12 mouse cellular contexts compared by ENCODE assay signal in genomic region chr7:71064446-71065391, GRCm38 (mm10).
DNase-seq lines count a peak whose midpoint lies in the region; ATAC-seq and TF ChIP-seq lines count a peak whose summit lies in the region.
"Had no signal": no experiment of that assay in that cellular context is flagged by ENCODE, and none has a peak within 500 bp of the region (broad histone marks: within the 10 kb centered on the region; RNA-seq: fewer than 3 reads in every experiment).

No protein-coding gene starts in this region.

- TF ChIP-seq CTCF in stomach, postnatal 0 days (IDR thresholded peaks at IDR 0.05; ENCODE audit: low read depth), result no peak

- no peak overlapping the region for H3K4me2 ChIP-seq in heart, embryonic 12.5 days
- H3K4me2 ChIP-seq in stomach, postnatal 0 days (replicated peaks; ENCODE audit: low read depth), result no peak overlapping the region
- H3K4me2 ChIP-seq: limb, embryonic 15.5 days had no signal

- H3K4me3 ChIP-seq in heart, embryonic 12.5 days, result no peak overlapping the region
- H3K4me3 ChIP-seq in forebrain, embryonic 10.5 days, result no peak overlapping the region
- H3K4me3 ChIP-seq in stomach, postnatal 0 days (ENCODE audit: low read depth, low read length), result no peak overlapping the region
- H3K4me3 ChIP-seq: limb, embryonic 15.5 days had no signal

- H3K4me1 ChIP-seq in heart, embryonic 12.5 days (replicated peaks), result no peaks in the 10 kb centered on the region
- H3K4me1 ChIP-seq in forebrain, embryonic 10.5 days, result peaks cover 18% of the 10 kb centered on the region
- no peaks in the 10 kb centered on the region for H3K4me1 ChIP-seq in stomach, postnatal 0 days (replicated peaks; ENCODE audit: control insufficient read depth, insufficient read depth)
- H3K4me1 ChIP-seq: limb, embryonic 15.5 days had no signal

- no peak for TF ChIP-seq EP300 in stomach, postnatal 0 days (optimal IDR thresholded peaks at IDR 0.05)

- no peaks in the 10 kb centered on the region for H3K27me3 ChIP-seq in heart, embryonic 12.5 days (replicated peaks)
- peaks cover 17% of the 10 kb centered on the region for H3K27me3 ChIP-seq in forebrain, embryonic 10.5 days (ENCODE audit: poor library complexity, severe bottlenecking)
- H3K27me3 ChIP-seq in stomach, postnatal 0 days (ENCODE audit: control insufficient read depth, insufficient read depth, low read length), result no peaks in the 10 kb centered on the region
- H3K27me3 ChIP-seq: limb, embryonic 15.5 days had no signal

- H3K36me3 ChIP-seq in heart, embryonic 12.5 days, result no peaks in the 10 kb centered on the region
- H3K36me3 ChIP-seq in forebrain, embryonic 10.5 days (replicated peaks), result no peaks in the 10 kb centered on the region
- H3K36me3 ChIP-seq in stomach, postnatal 0 days (ENCODE audit: control insufficient read depth, insufficient read depth, low read length), result no peaks in the 10 kb centered on the region
- H3K36me3 ChIP-seq: limb, embryonic 15.5 days had no signal

- DNase-seq in heart, adult 11 months, result peak; percentile 90
- DNase-seq in ES-CJ7 (ENCODE audit: low read depth, low spot score), result peak; percentile 31
- peak; percentile 19 for DNase-seq in forebrain, embryonic 10.5 days (ENCODE audit: extremely low spot score, low spot score)
- DNase-seq in mesoderm, embryonic 11.5 days (ENCODE audit: low read depth, low spot score), result peak; percentile 27
- no peak for DNase-seq in ovary, postnatal 36 days (ENCODE audit: low spot score)
- DNase-seq in lung, postnatal 36 days, result no peak
- DNase-seq in stomach, postnatal 0 days (ENCODE audit: low spot score), result no peak
- DNase-seq: adrenal gland, postnatal 14 days; cerebellum, adult 11-12 months; kidney, postnatal 4 days had no signal

- H3K9ac ChIP-seq in heart, embryonic 12.5 days, result no peak overlapping the region
- H3K9ac ChIP-seq in stomach, postnatal 0 days (ENCODE audit: low read length), result no peak overlapping the region
- H3K9ac ChIP-seq: limb, embryonic 15.5 days had no signal

- WGBS in heart, embryonic 12.5 days, result 27% methylated on average over 14 of the region's 14 CpGs
- WGBS in forebrain, embryonic 10.5 days, result 8% methylated on average over 14 of the region's 14 CpGs
- WGBS in stomach, postnatal 0 days, result 47% methylated on average over 14 of the region's 14 CpGs

- H3K27ac ChIP-seq in heart, embryonic 12.5 days (ENCODE audit: poor library complexity, severe bottlenecking), result no peak overlapping the region
- H3K27ac ChIP-seq in forebrain, embryonic 10.5 days, result no peak overlapping the region
- H3K27ac ChIP-seq in stomach, postnatal 0 days (replicated peaks), result no peak overlapping the region
- H3K27ac ChIP-seq: limb, embryonic 15.5 days had no signal

- ATAC-seq in heart, embryonic 12.5 days (ENCODE audit: insufficient number of reproducible peaks, low FRiP score), result no peak
- no peak for ATAC-seq in stomach, postnatal 0 days (ENCODE audit: low FRiP score, low TSS enrichment)

- no peaks in the 10 kb centered on the region for H3K9me3 ChIP-seq in heart, embryonic 12.5 days (replicated peaks)
- no peaks in the 10 kb centered on the region for H3K9me3 ChIP-seq in forebrain, embryonic 10.5 days
- no peaks in the 10 kb centered on the region for H3K9me3 ChIP-seq in stomach, postnatal 0 days (ENCODE audit: control insufficient read depth, low read length)
- H3K9me3 ChIP-seq: limb, embryonic 15.5 days had no signal

Comparison
In these comparisons a context has a peak if more than half of its experiments do, and no peak if none do; other contexts are left out.
1. DNase-seq: peak in heart, adult 11 months (single experiment), ES-CJ7 (single experiment), forebrain, embryonic 10.5 days (single experiment) and mesoderm, embryonic 11.5 days (single experiment); none in ovary, postnatal 36 days (single experiment), lung, postnatal 36 days (single experiment) and stomach, postnatal 0 days (single experiment).